Mouse (Mus musculus): Measurements from ENCODE around the gene Slc16a9. TPM values are rescaled to one million over a fixed set of nuclear protein-coding genes. Genes with fewer than 3 reads are reported as not detected.
A peak's percentile ranks its signal among the peaks of the same experiment; 100 is the strongest.

The Slc16a9 gene
- polyA plus RNA-seq, 1 experiment from 2014 or later: 0.76 TPM

DNA sequence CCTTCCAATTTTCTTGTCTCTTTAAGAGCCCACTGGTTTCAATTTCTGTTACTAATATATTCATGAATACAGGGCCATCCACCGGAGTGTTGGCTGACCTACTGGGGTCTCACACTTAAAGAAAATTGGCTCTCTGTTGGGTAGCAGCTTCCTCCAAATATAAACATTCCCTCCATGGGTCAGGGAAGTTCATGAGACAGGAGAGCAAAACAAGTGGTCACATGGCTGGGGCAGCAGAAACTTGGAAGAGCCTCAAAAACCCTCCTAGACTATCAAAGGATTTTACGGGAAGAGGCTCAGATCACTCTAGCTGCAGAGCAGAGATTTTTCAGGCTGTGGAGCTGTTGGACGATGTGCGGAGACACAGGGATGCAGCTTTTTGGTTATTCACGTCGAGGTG lies 19.1 kb upstream of the Slc16a9 start:
- Histone ChIP-seq H3K9ac (ENCODE audit: low read length) (no peak overlapping the region), H3K4me1 (ENCODE audit: control insufficient read depth in 2 of 2, insufficient read depth in 2 of 2, low read length in 2 of 2) (no peaks in the 10 kb centered on the region), H3K4me2 (ENCODE audit: low read length) (no peak overlapping the region), H3K9me3 (ENCODE audit: control insufficient read depth, low read length) (no peaks in the 10 kb centered on the region), H3K36me3 (ENCODE audit: control insufficient read depth, insufficient read depth, low read length) (no peaks in the 10 kb centered on the region), H3K27me3 (ENCODE audit: control insufficient read depth, insufficient read depth, low read length) (no peaks in the 10 kb centered on the region), H3K4me3 (ENCODE audit: control insufficient read depth in 1 of 2, insufficient read depth in 1 of 2, low read depth in 1 of 2, low read length in 2 of 2) (no peak overlapping the region), H3K27ac (replicated peaks in 1 of 2; ENCODE audit: control insufficient read depth in 1 of 2, insufficient read depth in 1 of 2, low read depth in 2 of 2, low read length in 2 of 2) (no peak overlapping the region)
- ATAC-seq (ENCODE audit: insufficient number of reproducible peaks, insufficient read depth, low FRiP score, low read depth): no peak
- 71% methylated on average over 6 of the region's 6 CpGs for WGBS

- no peak for ATAC-seq (ENCODE audit: insufficient number of reproducible peaks, insufficient read depth, low FRiP score, low read depth)
- H3K4me3 ChIP-seq (ENCODE audit: control insufficient read depth in 1 of 2, insufficient read depth in 1 of 2, low read depth in 1 of 2, low read length in 2 of 2): no peak overlapping the region
- no peak overlapping the region for H3K27ac ChIP-seq (replicated peaks in 1 of 2; ENCODE audit: control insufficient read depth in 1 of 2, insufficient read depth in 1 of 2, low read depth in 2 of 2, low read length in 2 of 2)
- H3K9me3 ChIP-seq (ENCODE audit: control insufficient read depth, low read length): no peaks in the 10 kb centered on the region
- H3K36me3 ChIP-seq (ENCODE audit: control insufficient read depth, insufficient read depth, low read length): no peaks in the 10 kb centered on the region
- H3K4me1 ChIP-seq (ENCODE audit: control insufficient read depth in 2 of 2, insufficient read depth in 2 of 2, low read length in 2 of 2): no peaks in the 10 kb centered on the region
- H3K27me3 ChIP-seq (ENCODE audit: control insufficient read depth, insufficient read depth, low read length): no peaks in the 10 kb centered on the region
- no peak overlapping the region for H3K4me2 ChIP-seq (ENCODE audit: low read length)
- H3K9ac ChIP-seq (ENCODE audit: low read length): no peak overlapping the region
These were observed 18.3 kb upstream of the Slc16a9 start for GRCm38 (mm10) chr10:70226608-70227007.

- H3K4me2 ChIP-seq (ENCODE audit: low read length): no peak overlapping the region
These were observed 14.5 kb upstream of the Slc16a9 start for GRCm38 (mm10) chr10:70230352-70230751.

GRCm38 (mm10) chr10:70237936-70238335 lies 7.0 kb upstream of the Slc16a9 start:
- Histone ChIP-seq H3K4me3 (ENCODE audit: control insufficient read depth in 1 of 2, insufficient read depth in 1 of 2, low read depth in 1 of 2, low read length in 2 of 2) (no peak overlapping the region), H3K27me3 (ENCODE audit: control insufficient read depth, insufficient read depth, low read length) (no peaks in the 10 kb centered on the region), H3K4me1 (ENCODE audit: control insufficient read depth in 2 of 2, insufficient read depth in 2 of 2, low read length in 2 of 2) (no peaks in the 10 kb centered on the region; a peak in 1 of 4 replicates), H3K9me3 (ENCODE audit: control insufficient read depth, low read length) (no peaks in the 10 kb centered on the region), H3K27ac (replicated peaks in 1 of 2; ENCODE audit: control insufficient read depth in 1 of 2, insufficient read depth in 1 of 2, low read depth in 2 of 2, low read length in 2 of 2) (no peak overlapping the region), H3K36me3 (ENCODE audit: control insufficient read depth, insufficient read depth, low read length) (no peaks in the 10 kb centered on the region), H3K4me2 (ENCODE audit: low read length) (no peak overlapping the region), H3K9ac (ENCODE audit: low read length) (no peak overlapping the region)
- ATAC-seq (ENCODE audit: insufficient number of reproducible peaks, insufficient read depth, low FRiP score, low read depth): no peak
- WGBS: 53% methylated on average over 2 of the region's 2 CpGs

More at GRCm38 (mm10) chr10:70230352-70230751, 14.5 kb upstream of the Slc16a9 start:
- no peak for ATAC-seq (ENCODE audit: insufficient number of reproducible peaks, insufficient read depth, low FRiP score, low read depth)
- Histone ChIP-seq H3K9me3 (ENCODE audit: control insufficient read depth, low read length) (no peaks in the 10 kb centered on the region), H3K9ac (ENCODE audit: low read length) (no peak overlapping the region), H3K27me3 (ENCODE audit: control insufficient read depth, insufficient read depth, low read length) (no peaks in the 10 kb centered on the region), H3K27ac (replicated peaks in 1 of 2; ENCODE audit: control insufficient read depth in 1 of 2, insufficient read depth in 1 of 2, low read depth in 2 of 2, low read length in 2 of 2) (no peak overlapping the region), H3K4me1 (ENCODE audit: control insufficient read depth in 2 of 2, insufficient read depth in 2 of 2, low read length in 2 of 2) (no peaks in the 10 kb centered on the region), H3K36me3 (ENCODE audit: control insufficient read depth, insufficient read depth, low read length) (no peaks in the 10 kb centered on the region), H3K4me3 (ENCODE audit: control insufficient read depth in 1 of 2, insufficient read depth in 1 of 2, low read depth in 1 of 2, low read length in 2 of 2) (no peak overlapping the region)
- 71% methylated on average over 6 of the region's 6 CpGs for WGBS

GRCm38 (mm10) chr10:70242751-70243444 lies 2.0 kb upstream of the Slc16a9 start:
- Histone ChIP-seq H3K4me1 (ENCODE audit: control insufficient read depth in 2 of 2, insufficient read depth in 2 of 2, low read length in 2 of 2) (peaks cover 3 to 6% of the 10 kb centered on the region in 2 experiments; a peak in 2 of 4 replicates), H3K4me2 (ENCODE audit: low read length) (no peak overlapping the region), H3K9ac (ENCODE audit: low read length) (no peak overlapping the region), H3K36me3 (ENCODE audit: control insufficient read depth, insufficient read depth, low read length) (no peaks in the 10 kb centered on the region), H3K9me3 (ENCODE audit: control insufficient read depth, low read length) (no peaks in the 10 kb centered on the region), H3K27me3 (ENCODE audit: control insufficient read depth, insufficient read depth, low read length) (peaks cover 20% of the 10 kb centered on the region), H3K4me3 (ENCODE audit: control insufficient read depth in 1 of 2, insufficient read depth in 1 of 2, low read depth in 1 of 2, low read length in 2 of 2) (no peak overlapping the region), H3K27ac (replicated peaks in 1 of 2; ENCODE audit: control insufficient read depth in 1 of 2, insufficient read depth in 1 of 2, low read depth in 2 of 2, low read length in 2 of 2) (no peak overlapping the region)
- WGBS: 41% methylated on average over 8 of the region's 8 CpGs
- no peak for ATAC-seq (ENCODE audit: insufficient number of reproducible peaks, insufficient read depth, low FRiP score, low read depth)

DNA sequence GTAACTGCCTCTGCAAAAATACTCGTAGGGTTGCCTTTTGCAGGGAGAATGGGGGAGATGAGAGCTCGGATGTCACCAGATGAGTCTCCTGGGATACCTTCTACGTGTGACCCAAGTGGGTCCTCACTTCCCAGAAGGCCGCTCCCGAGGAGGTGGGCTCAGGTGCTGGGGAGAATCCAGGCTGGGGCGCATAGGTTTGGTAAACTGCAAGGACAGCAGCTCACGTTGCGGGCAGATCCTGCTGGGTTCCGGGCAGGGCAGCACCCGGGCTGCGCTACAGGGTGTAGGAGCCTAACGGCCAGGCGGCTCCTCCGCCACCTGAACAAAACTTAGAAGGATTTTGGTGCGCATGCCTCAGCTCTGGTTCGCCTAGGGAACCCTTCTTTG lies 652 bp downstream of the Slc16a9 start:
- H3K4me1 ChIP-seq (ENCODE audit: control insufficient read depth in 2 of 2, insufficient read depth in 2 of 2, low read length in 2 of 2): peaks cover 3 to 6% of the 10 kb centered on the region in 2 experiments; a peak in 2 of 4 replicates
- H3K36me3 ChIP-seq (ENCODE audit: control insufficient read depth, insufficient read depth, low read length): no peaks in the 10 kb centered on the region
- no peak for ATAC-seq (ENCODE audit: insufficient number of reproducible peaks, insufficient read depth, low FRiP score, low read depth)
- WGBS: 1% methylated on average over 16 of the region's 16 CpGs
- peak overlapping the region; percentile 67 to 72 for H3K4me3 ChIP-seq (ENCODE audit: control insufficient read depth in 1 of 2, insufficient read depth in 1 of 2, low read depth in 1 of 2, low read length in 2 of 2)
- H3K4me2 ChIP-seq (ENCODE audit: low read length): peak overlapping the region; percentile 99
- H3K27ac ChIP-seq (replicated peaks in 1 of 2; ENCODE audit: control insufficient read depth in 1 of 2, insufficient read depth in 1 of 2, low read depth in 2 of 2, low read length in 2 of 2): no peak overlapping the region
- peak overlapping the region; percentile 73 for H3K9ac ChIP-seq (ENCODE audit: low read length)
- H3K9me3 ChIP-seq (ENCODE audit: control insufficient read depth, low read length): no peaks in the 10 kb centered on the region
- peaks cover 23% of the 10 kb centered on the region for H3K27me3 ChIP-seq (ENCODE audit: control insufficient read depth, insufficient read depth, low read length)

DNA sequence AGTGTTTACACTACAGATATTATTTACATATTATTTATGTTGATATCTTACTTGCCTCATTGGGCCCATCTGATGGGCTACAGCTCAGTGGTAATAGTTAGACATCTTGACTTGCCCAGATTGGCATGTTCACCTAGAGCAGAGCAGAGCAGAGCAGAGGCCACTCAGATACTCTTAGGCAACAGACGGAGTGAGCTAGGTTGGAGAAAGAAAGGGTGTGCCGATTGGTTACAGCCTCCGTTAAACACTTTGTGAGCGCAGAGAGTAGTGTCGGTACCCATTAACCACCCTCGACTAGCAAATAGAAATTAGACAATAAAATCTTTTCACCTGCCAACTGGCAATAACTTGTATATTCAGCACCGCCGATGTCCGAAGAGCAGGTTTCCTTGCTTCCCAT lies 1.2 kb downstream of the Slc16a9 start:
- Histone ChIP-seq H3K4me3 (ENCODE audit: control insufficient read depth in 1 of 2, insufficient read depth in 1 of 2, low read depth in 1 of 2, low read length in 2 of 2) (peak overlapping the region in 1 of 2 experiments; percentile 72; a peak in 3 of 4 replicates), H3K36me3 (ENCODE audit: control insufficient read depth, insufficient read depth, low read length) (no peaks in the 10 kb centered on the region), H3K9ac (ENCODE audit: low read length) (no peak overlapping the region), H3K27me3 (ENCODE audit: control insufficient read depth, insufficient read depth, low read length) (peaks cover 23% of the 10 kb centered on the region), H3K27ac (replicated peaks in 1 of 2; ENCODE audit: control insufficient read depth in 1 of 2, insufficient read depth in 1 of 2, low read depth in 2 of 2, low read length in 2 of 2) (no peak overlapping the region), H3K4me1 (ENCODE audit: control insufficient read depth in 2 of 2, insufficient read depth in 2 of 2, low read length in 2 of 2) (peaks cover 3 to 6% of the 10 kb centered on the region in 2 experiments; a peak in 2 of 4 replicates), H3K9me3 (ENCODE audit: control insufficient read depth, low read length) (no peaks in the 10 kb centered on the region), H3K4me2 (ENCODE audit: low read length) (peak overlapping the region; percentile 99)
- 38% methylated on average over 9 of the region's 9 CpGs for WGBS
- no peak for ATAC-seq (ENCODE audit: insufficient number of reproducible peaks, insufficient read depth, low FRiP score, low read depth)

- no peak overlapping the region for H3K9ac ChIP-seq (ENCODE audit: low read length)
- H3K36me3 ChIP-seq (ENCODE audit: control insufficient read depth, insufficient read depth, low read length): no peaks in the 10 kb centered on the region
- no peak overlapping the region for H3K27ac ChIP-seq (replicated peaks in 1 of 2; ENCODE audit: control insufficient read depth in 1 of 2, insufficient read depth in 1 of 2, low read depth in 2 of 2, low read length in 2 of 2)
- no peak overlapping the region for H3K4me3 ChIP-seq (ENCODE audit: control insufficient read depth in 1 of 2, insufficient read depth in 1 of 2, low read depth in 1 of 2, low read length in 2 of 2)
- peaks cover 13% of the 10 kb centered on the region; the same call in 1 of the 2 replicates for H3K27me3 ChIP-seq (ENCODE audit: control insufficient read depth, insufficient read depth, low read length)
- no peaks in the 10 kb centered on the region for H3K9me3 ChIP-seq (ENCODE audit: control insufficient read depth, low read length)
- no peak overlapping the region for H3K4me2 ChIP-seq (ENCODE audit: low read length)
- no peak for ATAC-seq (ENCODE audit: insufficient number of reproducible peaks, insufficient read depth, low FRiP score, low read depth)
- WGBS: 70% methylated on average over 4 of the region's 4 CpGs
- peaks cover 0 to 6% of the 10 kb centered on the region in 2 experiments; a peak in 1 of 4 replicates for H3K4me1 ChIP-seq (ENCODE audit: control insufficient read depth in 2 of 2, insufficient read depth in 2 of 2, low read length in 2 of 2)
These were observed 5.5 kb downstream of the Slc16a9 start for GRCm38 (mm10) chr10:70250354-70250753.
